Mouse (Mus musculus) intestine, postnatal 0 days (tissue): ENCODE data around the gene Sh3pxd2a. TPM values are rescaled to one million over a fixed set of nuclear protein-coding genes. Genes with fewer than 3 reads are reported as not detected.

Experiments
- ATAC-seq: fragments of 200-750 bp; cut with Nextera tagmentation; 2 replicates; pipeline ENCODE4 v1.8.0; 2017; ENCODE audit warnings: mild to moderate bottlenecking, moderate TSS enrichment, moderate library complexity
- H3K27ac ChIP-seq: fragments of 300-500 bp; sonication (generic); 2 replicates; pipeline ENCODE4 v1.5.1; 2014; ENCODE audit warnings: mild to moderate bottlenecking, low read depth, low read length, moderate library complexity
- H3K27me3 ChIP-seq: fragments of 300-500 bp; sonication (generic); replicated peaks from 2 replicates; pipeline ENCODE4 v1.6.1; 2014; ENCODE audit warnings: low read length, mixed read lengths; ENCODE audit not compliant: control insufficient read depth, insufficient read depth
- H3K36me3 ChIP-seq: fragments of 300-500 bp; sonication (generic); 2 replicates; pipeline ENCODE4 v1.6.1; 2014; ENCODE audit warnings: mild to moderate bottlenecking, moderate library complexity; ENCODE audit not compliant: control insufficient read depth, insufficient read depth
- H3K4me1 ChIP-seq: fragments of 300-500 bp; sonication (generic); replicated peaks from 2 replicates; pipeline ENCODE4 v1.6.1; 2014; ENCODE audit warnings: antibody characterized with exemption, low read length, mixed read lengths; ENCODE audit not compliant: control insufficient read depth, insufficient read depth
- H3K4me2 ChIP-seq: fragments of 300-500 bp; sonication (generic); replicated peaks from 2 replicates; pipeline ENCODE4 v1.6.1; 2014; ENCODE audit warnings: low read depth, mild to moderate bottlenecking, moderate library complexity
- H3K4me3 ChIP-seq: fragments of 300-500 bp; sonication (generic); 2 replicates; pipeline ENCODE4 v1.5.1; 2014; ENCODE audit warnings: low read depth, low read length
- H3K9ac ChIP-seq: fragments of 300-500 bp; sonication (generic); 2 replicates; pipeline ENCODE4 v1.6.1; 2014; ENCODE audit warnings: mild to moderate bottlenecking, low read depth, low read length
- H3K9me3 ChIP-seq: fragments of 300-500 bp; sonication (generic); 2 replicates; pipeline ENCODE4 v1.6.1; 2016; ENCODE audit warnings: mixed run types; ENCODE audit not compliant: control insufficient read depth
- CTCF ChIP-seq: sonication (generic); IDR thresholded peaks from 2 replicates; pipeline ENCODE4 v1.5.1; 2016; ENCODE audit warnings: low read depth, mild to moderate bottlenecking, control low read depth, antibody characterized with exemption, moderate library complexity
- WGBS: fragments of 180-500 bp; shearing (Covaris S2); extraction: QIAGEN DNeasy Blood & Tissue Kit; methylation state at CpG from one replicate; pipeline ENCODE4 v1.1.7; 2014; 5-methylcytosine and 5-hydroxymethylcytosine counted together
- polyA plus RNA-seq: library from polyadenylated mRNA; unstranded; fragments of >200 nt; fragmentation: Nextera tagmentation; extraction: Ambion mirVana; gene quantifications from 2 replicates; pipeline ENCODE4 v1.2.1, GENCODE M21; 2015

Sh3pxd2a gene
- polyA plus RNA-seq, 1 experiment from 2014 or later = 2.2 TPM

DNA sequence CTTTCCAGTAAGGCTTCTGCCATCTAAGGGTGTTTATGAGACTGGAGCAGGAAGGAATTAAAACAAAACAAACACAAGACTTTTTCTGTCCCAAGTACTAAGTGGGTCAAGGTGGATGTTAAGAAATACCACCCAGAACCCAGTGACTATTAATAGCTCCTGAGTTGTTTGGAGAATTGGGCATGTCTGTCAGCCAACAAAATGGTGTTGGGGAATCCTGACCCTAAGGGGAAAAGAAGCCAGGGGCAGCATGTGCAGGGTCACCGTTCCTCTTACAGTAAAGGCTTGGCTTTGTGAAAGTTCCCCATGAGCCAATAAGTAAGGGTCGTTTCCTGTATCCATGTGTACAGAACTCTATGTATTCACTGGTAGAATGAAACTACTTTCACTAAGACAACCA is 209.2 kb downstream of the Sh3pxd2a start:
- no peak for TF ChIP-seq CTCF
- ATAC-seq = no peak
- H3K27ac ChIP-seq = no peak overlapping the region
- H3K9me3 ChIP-seq = no peaks in the 10 kb centered on the region
- no peak overlapping the region for H3K4me2 ChIP-seq
- no peak overlapping the region for H3K9ac ChIP-seq
- 50% methylated on average over 2 of the region's 2 CpGs for WGBS
- H3K27me3 ChIP-seq = peaks cover 32% of the 10 kb centered on the region
- H3K36me3 ChIP-seq = no peaks in the 10 kb centered on the region
- H3K4me1 ChIP-seq = no peaks in the 10 kb centered on the region
- H3K4me3 ChIP-seq = no peak overlapping the region

DNA sequence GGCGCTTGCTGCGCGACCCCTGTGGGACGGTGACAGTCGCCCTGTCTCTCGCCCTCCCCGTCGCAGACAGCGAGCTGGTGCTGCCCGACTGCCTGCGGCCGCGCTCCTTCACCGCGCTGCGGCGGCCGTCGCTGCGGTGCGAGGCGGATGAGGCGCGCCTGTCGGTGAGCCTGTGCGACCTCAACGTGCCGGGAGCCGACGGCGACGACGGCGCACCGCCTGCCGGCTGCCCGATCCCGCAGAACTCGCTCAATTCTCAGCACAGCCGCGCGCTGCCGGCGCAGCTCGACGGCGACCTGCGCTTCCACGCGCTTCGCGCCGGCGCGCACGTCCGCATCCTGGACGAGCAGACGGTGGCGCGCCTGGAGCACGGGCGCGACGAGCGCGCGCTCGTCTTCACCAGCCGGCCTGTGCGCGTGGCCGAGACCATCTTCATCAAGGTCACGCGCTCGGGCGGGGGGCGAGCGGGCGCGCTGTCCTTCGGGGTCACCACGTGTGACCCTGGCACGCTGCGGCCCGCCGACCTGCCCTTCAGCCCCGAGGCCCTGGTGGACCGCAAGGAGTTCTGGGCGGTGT is 211.1 kb downstream of the Sh3pxd2a start:
- H3K9me3 ChIP-seq = no peaks in the 10 kb centered on the region
- 3% methylated on average over 90 of the region's 90 CpGs for WGBS
- H3K27ac ChIP-seq = no peak overlapping the region
- H3K36me3 ChIP-seq = no peaks in the 10 kb centered on the region
- 0 out of 2 replicates have a peak, but pooled peaks cover 5% of the 10 kb centered on the region for H3K4me1 ChIP-seq
- H3K27me3 ChIP-seq = peaks cover 32% of the 10 kb centered on the region
- peak; percentile 42 for TF ChIP-seq CTCF
- H3K9ac ChIP-seq = no peak overlapping the region
- H3K4me2 ChIP-seq = peak overlapping the region; percentile 59
- 0 out of 2 replicates have a peak, but pooled peaks have one; percentile 34 for ATAC-seq
- H3K4me3 ChIP-seq = peak overlapping the region; percentile 29

DNA sequence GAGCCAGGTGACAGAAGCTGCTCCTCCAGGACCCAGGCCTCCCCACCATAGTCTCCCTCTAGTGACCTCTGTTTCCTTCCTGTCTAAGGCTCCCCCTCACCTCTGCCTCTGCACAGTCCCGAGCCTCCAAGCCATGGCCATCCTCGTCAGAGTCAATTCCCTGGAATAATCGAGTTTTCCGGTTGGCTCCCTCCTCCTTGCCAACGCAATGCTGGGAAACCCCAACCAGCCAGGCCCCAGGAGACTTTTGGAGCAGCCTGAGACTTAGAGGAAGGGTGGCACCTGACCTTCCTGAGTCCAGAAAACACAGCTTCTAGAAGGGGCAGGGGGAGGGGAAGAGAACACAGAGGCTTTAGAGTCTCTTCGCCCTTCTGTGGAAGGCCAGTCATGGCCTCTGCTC is 213.3 kb downstream of the Sh3pxd2a start:
- no peaks in the 10 kb centered on the region for H3K36me3 ChIP-seq
- WGBS = 80% methylated on average over 6 of the region's 6 CpGs
- no peak overlapping the region for H3K4me2 ChIP-seq
- 0 out of 2 replicates have a peak, but pooled peaks cover 5% of the 10 kb centered on the region for H3K4me1 ChIP-seq
- no peak overlapping the region for H3K9ac ChIP-seq
- ATAC-seq = no peak
- no peak overlapping the region for H3K4me3 ChIP-seq
- H3K27ac ChIP-seq = no peak overlapping the region
- H3K27me3 ChIP-seq = peaks cover 32% of the 10 kb centered on the region
- no peaks in the 10 kb centered on the region for H3K9me3 ChIP-seq
- no peak for TF ChIP-seq CTCF

DNA sequence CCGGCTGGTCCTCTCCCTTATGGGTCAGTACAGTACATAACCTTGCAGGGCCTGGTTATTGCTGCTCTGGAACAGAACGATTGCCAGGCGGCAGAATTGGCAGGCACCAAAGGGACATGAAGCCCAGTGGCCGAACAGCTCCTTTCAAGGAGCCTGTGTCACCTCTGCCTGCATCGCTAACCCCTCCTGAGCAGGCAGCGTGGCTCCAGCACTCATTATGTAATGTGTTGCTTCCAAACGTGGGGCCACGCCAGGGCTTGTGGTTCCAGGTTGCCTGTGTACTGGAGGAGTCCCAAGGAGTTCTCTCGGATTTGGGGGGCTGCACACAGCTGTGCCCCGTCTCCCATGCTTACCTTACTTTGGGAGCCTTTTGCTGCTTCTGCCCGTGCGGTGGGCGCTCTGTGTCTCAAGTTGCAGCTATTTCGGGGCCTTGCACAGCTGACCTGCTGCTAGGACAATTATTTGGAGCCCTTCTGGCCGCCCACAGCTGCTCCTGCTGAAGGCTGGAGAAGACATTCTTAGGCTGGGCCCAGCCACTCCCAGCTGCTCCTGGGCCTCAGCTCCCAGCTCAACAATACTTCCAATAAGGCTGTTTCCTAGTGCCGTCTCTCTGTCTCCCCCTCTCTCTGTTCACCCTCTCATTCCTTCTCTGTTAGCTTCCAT is 215.2 kb downstream of the Sh3pxd2a start:
- Histone ChIP-seq H3K36me3 (no peaks in the 10 kb centered on the region), H3K4me3 (no peak overlapping the region), H3K27ac (no peak overlapping the region), H3K9me3 (no peaks in the 10 kb centered on the region), H3K27me3 (peaks cover 25% of the 10 kb centered on the region), H3K9ac (no peak overlapping the region), H3K4me2 (no peak overlapping the region), H3K4me1 (0 out of 2 replicates have a peak, but pooled peaks cover 5% of the 10 kb centered on the region)
- WGBS = 69% methylated on average over 16 of the region's 16 CpGs
- no peak for TF ChIP-seq CTCF
- ATAC-seq = no peak

DNA sequence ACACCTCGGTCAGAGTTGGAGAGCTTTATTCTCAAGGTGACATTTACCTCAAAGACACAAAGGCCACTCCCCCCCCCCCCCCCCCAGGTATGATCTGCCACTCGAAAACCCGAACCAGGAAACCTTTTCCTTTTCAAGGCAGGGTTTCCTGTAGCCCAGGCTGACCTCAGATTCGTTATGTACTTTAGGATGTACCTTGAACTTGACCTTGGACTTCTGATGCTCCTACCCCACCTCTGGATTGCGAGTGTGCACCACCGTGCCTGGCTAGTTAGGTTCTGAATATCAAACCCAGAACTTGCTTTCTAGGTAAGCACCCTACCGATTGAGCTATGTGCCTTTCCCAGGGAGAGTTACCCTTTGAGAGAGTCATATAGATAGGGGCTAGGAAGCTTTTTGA is 215.9 kb downstream of the Sh3pxd2a start:
- peaks cover 18% of the 10 kb centered on the region for H3K27me3 ChIP-seq
- ATAC-seq = 0 out of 2 replicates have a peak, but pooled peaks have one; percentile 48
- H3K9me3 ChIP-seq = no peaks in the 10 kb centered on the region
- H3K9ac ChIP-seq = no peak overlapping the region
- H3K4me2 ChIP-seq = peak overlapping the region; percentile 37; the same call in 1 of the 2 replicates
- H3K27ac ChIP-seq = no peak overlapping the region
- TF ChIP-seq CTCF = no peak
- H3K4me1 ChIP-seq = 0 out of 2 replicates have a peak, but pooled peaks cover 5% of the 10 kb centered on the region
- no peak overlapping the region for H3K4me3 ChIP-seq
- no peaks in the 10 kb centered on the region for H3K36me3 ChIP-seq
- 33% methylated on average over 7 of the region's 7 CpGs for WGBS

DNA sequence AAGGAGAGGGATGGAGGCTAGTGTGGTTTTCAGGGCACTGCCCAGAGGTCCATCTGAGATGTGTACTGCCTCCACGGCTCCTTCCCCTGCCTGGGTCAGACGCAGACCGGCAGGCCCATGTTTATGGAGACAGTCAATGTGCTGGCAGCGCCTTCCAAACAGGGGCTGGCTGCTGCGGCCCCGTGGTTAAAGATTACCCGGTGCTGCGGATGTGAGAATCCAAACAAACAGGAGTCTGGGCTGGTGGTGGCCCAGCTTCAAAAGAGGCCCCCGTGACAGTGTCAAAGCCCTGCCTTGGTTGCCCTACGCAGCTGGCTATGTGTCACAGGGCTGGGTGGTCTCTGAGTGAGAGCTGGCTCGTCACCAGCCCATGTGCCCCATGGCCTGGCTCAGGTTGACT is 216.4 kb downstream of the Sh3pxd2a start:
- H3K4me1 ChIP-seq = 0 out of 2 replicates have a peak, but pooled peaks cover 5% of the 10 kb centered on the region
- no peaks in the 10 kb centered on the region for H3K36me3 ChIP-seq
- no peaks in the 10 kb centered on the region for H3K9me3 ChIP-seq
- peaks cover 13% of the 10 kb centered on the region; the same call in 1 of the 2 replicates for H3K27me3 ChIP-seq
- WGBS = 16% methylated on average over 11 of the region's 11 CpGs
- TF ChIP-seq CTCF = no peak
- H3K4me3 ChIP-seq = no peak overlapping the region
- no peak for ATAC-seq
- H3K27ac ChIP-seq = no peak overlapping the region; the same call in 1 of the 2 replicates
- no peak overlapping the region for H3K9ac ChIP-seq
- H3K4me2 ChIP-seq = peak overlapping the region; percentile 37; the same call in 1 of the 2 replicates
